Mouse (Mus musculus) kidney, postnatal 25 days (tissue): ENCODE measurements around the gene Camkv.

Experiments used
- DNase-seq, 2 experiments: peaks; one replicate each; pipeline ENCODE4 v3.0.0; 2021; ENCODE audit warnings: mixed read lengths in 2 of 2

Gene Camkv

DNA sequence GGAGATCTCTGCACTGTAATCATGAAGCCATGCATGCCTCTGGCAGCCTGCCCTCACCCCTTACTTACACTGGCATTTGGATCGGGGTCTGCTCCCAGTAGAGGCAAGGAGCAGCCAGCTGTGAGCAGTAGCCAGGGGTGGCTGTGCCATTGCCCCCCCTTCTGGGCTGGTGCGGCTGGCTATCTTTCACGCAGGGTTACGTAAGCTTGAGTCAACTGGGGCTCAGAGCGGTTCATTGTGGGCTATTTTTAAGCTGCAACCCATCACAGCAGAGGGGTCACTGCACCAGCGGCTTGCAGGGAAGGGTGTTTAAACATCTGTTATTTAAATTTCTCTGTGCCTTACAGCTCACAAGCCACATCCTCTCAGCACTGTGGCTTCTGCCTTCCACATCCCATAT is 11.5 kb upstream of the Camkv start:
- no peak for DNase-seq

DNA sequence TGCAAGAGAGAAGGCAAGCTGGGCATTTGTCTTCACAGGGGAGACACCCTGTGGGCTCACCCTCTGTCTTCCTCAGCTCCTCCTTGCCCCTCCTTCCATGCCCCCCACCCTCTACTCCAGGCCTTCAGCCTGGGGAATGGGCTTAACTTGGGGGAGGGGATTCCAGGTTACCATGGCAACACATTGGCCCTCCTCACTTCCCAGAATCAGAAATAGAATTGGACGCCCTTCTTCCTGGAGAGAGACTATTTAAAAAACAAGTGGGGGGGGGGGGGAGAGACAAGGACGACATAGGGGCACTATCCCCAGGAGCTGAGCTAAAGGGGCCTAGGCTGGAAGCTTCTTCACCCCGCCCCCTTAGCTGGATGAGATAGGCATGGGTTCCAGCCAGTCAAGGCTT is 10.2 kb upstream of the Camkv start:
- DNase-seq, result no peak

DNA sequence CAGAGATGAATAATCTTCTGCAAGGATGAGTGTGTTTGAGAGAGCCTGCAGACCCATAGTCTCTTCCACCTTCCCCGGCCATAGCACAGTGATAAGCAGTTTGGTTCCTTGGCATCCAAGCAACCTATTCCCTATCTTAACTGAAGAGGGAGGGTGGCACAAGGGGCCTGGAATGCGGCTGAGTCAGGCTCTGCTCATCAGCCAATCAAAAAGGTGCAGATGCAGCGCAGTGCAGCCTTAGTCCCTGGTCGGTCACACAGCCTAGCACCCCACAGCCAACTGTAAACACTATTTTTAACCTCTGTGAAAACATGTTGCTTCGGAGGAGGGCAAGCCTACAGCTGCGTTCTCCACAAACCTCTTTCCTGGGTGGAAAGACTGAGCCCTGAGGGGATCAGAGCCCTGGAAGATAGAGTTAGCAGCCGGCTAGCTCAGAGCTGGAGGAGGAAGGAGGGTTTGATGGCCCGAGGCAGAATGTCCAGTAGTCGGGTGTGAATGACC is 8.5 kb upstream of the Camkv start:
- DNase-seq, result no peak

DNA sequence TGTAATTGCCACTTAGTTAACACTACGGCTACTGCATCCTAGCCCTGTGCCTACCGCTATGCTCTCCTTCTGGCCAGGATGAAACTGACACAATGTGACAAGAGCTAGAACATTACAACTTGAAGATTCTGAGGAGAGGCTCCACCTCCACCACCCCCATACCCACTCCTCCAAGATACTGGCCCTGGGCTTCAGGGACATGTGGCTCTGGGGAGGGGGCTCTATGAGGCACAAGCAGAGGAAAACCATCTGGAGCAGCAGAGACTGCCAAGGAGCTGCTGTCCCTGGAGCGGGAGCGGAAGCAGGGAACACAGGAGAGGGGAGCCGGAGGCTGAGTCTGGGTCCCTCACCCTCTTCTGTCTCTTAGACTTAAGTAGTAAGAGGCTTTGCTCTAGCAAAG is 7.7 kb upstream of the Camkv start:
- DNase-seq, result no peak

DNA sequence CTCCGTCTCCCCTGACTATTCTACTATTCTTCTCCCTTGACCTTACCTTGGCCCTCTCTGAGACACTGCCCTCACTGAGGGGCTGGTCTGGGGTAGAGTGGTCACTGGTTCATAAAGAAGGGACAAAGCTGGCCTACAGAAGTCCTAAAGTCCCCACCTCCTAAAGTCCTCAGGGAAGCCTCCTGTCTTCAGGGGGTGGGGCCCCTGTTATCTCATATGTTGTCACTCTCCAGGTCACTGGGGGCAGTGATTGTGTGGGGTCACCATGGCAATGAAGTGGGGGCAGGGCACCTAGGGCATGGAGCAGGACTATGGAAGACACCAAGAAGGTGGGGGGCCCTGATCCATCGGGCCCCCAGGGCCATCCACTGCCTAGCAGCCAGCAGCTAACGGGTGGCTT is 7.3 kb upstream of the Camkv start, which contains the start of gene Actl11:
Actl11 (plus strand) TSS at position 301 of the 400 bp plus-strand sequence.
- no peak for DNase-seq

DNA sequence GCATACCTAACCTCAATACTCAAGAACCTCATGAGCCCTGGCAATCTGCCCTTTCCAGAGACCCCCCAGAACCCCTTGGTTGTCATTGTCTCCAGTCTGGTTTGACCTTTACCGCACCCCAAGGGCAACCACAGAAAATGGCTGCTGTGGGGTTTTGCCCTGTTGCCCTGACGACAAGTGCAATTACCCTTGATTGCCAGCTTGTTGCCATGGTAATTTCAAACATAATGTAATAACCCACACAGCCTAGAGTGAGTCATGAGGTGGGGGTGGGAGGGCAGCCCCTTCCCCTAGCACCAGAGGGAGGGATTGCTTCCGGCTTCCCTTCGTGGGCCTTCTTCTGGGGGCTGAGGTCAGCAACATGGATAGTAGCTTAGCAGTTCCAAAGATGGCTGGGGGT is 3.3 kb upstream of the Camkv start:
- DNase-seq, result no peak

DNA sequence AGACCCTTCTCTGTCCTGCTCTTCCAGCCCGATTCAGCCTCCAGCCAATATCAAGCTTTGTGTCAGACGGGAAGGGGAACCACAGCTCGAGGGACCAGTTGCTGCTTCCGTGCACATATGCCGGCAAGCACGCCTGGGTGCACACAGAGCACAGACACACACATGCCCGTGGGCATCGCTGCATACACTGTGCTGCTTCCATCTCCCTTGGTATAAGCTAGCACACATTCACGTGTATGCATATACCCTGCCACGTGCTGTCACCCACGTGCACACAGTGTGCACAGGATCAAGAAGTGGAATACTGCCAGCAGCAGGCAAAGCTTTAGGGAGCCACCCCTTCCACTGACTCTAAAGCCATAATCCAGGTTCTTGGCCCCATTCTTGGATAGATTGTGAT is 1.3 kb upstream of the Camkv start:
- no peak for DNase-seq

DNA sequence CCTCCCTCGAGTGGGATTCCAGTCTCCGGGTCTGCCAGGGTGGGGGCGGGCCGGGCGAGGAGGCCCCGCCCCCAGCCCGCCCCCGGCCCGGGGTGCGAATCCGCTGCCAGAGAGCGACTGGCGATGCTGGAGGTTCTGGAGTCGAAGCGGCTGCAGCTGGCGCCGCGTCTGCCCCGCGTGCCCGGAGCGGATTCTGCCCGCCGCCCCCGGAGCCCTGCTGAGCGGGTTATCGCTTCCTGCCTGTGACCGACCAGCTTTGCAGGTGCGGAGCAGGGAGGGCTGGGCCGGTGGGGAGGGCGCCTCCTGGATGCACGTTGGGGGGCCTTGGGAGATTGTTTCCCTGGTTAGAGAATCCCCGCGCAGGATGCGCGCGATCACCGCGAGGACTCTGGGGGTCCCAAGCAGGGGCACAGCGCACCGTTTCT is 328 bp downstream of the Camkv start:
- DNase-seq, result no peak

DNA sequence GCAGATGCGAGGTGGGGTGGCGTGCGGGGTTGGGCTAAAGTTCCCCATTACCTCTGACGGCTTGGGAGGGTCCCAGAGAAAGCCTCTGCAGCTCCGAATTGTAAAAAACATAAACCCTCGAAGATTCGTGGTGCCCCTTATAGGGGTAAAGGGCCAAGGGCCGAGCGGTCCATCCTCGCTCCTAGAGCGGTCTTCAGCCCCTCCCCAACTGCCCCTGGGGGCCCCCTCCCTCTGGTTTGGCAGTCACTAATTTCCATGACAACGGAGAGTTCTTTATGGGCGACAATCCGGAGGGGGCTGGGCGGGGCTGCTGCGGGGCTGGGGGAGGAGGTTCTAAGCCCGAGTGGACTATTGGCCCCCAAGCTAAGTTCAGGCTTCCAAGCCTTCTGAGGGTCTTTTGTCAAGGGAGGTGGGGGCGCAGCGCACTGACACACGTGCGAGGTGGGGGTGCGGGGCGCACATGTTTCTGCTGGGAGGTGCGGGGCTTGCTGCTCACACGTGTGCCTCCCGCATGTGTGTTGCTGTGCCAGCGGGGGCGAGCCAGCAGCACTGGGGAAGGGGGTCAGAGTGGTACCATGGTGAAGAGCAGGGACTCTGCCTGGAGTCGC is 845 bp downstream of the Camkv start:
- DNase-seq, result no peak

DNA sequence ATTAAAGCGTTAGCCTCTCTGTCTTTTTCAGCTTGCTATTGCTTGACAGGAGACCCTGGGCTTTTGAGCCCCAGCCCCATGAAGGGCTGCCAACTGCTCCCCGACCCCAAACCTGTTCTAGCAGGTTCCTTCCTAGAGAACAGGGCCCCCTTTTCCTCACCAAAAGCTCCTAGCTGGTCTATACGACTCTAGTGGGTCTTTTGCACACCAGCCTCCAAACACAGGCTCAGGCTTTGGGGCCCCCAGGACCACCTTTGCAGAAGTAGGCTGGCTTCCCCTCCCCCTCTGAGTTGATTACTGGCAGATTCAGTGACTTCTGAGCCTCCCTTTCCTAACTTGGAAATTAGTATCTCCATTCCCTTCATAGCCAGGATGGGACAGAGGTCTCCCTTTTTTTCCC is 1.4 kb downstream of the Camkv start:
- no peak for DNase-seq

DNA sequence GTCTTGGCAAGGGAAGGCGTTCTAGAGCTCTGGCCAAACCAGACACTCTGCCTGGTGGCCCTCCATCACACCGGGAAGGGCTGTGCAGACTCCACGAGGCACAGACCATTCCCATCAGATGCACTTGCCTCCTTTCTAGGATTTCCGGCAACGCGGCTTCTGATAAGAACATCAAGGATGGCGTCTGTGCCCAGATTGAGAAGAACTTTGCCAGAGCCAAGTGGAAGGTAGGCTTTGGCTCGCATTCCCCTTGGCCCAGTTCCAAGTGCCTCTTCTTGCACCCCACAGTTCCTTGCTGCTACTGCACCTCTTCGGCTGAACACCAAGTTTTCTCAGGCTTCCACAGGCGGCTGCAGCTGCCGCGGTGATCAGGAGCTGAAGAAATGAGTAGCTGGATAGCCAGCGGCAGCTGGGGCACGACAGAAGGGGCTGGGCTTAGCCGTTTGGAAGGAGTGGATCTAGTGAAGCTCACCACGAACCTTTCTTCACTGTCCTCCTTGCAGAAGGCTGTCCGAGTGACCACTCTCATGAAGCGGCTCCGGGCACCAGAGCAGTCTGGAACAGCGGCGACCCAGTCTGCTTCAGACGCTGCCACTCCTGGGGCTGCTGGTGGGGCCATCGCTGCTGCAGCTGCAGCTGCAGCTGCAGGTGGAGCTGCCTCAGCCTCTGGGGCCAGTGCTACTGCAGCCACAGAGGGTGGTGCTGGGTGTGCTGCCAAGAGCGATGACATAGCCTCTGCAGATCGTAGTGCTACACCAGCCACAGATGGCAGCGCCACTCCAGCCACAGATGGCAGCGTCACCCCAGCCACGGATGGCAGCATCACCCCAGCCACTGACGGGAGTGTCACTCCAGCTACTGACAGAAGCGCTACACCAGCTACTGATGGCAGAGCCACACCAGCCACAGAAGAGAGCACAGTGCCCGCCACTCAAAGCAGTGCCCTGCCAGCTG is 12.0 kb downstream of the Camkv start:
- DNase-seq, result no peak

DNA sequence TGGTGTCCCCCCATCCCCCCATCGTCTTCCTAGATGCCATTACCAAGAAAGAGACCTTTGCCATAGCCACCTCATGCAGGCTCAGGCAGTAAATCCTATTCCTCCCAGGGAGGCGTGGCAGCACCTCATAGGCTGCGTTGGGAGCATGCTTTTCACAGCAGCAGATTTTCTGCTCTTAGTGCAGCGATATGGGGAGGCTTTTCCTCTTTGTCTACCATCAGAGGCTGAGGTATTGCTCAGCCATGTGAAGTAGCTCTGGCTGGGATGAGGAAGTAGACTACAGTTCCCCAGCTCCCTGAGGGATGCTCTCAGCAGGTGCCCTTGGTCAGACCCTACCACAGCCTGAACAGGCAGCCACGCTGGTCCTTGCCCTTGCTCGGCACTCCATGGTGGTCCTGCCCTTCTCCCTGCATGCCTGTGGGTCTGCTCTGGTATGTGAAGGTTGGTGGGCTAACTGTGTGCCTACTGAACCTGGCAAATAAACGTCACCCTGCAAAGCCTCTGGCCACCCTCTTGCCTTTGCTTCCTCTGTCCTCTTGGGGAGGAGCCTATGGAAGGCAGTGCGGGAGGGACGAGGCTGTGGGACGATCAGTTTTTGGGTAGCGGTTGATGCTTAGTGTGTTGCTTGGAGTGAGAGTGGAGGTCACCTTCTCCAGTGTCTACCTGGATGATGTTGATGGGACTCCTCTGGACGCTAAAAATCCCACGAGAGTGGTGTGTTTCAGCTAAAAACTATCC is 13.9 kb downstream of the Camkv start:
- DNase-seq, result no peak

DNA sequence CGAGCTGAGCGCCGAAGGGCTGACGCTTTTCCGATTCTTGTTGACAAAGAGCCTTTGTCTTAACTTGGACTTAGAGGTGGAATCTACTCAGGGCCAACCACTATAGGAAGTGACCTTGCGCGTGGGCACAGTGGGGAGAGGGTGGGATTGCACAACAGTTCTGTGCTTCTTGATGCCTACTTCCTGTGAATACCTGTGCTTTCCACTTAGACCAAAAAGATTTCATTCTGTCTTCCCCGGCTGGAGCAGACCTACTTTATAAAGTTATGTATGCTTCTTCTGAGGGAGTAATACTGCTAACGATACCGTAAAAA is 14.4 kb downstream of the Camkv start, which contains the start of gene Traip:
Traip (plus strand) TSS at position 215 of the 314 bp plus-strand sequence.
- DNase-seq, result no peak

DNA sequence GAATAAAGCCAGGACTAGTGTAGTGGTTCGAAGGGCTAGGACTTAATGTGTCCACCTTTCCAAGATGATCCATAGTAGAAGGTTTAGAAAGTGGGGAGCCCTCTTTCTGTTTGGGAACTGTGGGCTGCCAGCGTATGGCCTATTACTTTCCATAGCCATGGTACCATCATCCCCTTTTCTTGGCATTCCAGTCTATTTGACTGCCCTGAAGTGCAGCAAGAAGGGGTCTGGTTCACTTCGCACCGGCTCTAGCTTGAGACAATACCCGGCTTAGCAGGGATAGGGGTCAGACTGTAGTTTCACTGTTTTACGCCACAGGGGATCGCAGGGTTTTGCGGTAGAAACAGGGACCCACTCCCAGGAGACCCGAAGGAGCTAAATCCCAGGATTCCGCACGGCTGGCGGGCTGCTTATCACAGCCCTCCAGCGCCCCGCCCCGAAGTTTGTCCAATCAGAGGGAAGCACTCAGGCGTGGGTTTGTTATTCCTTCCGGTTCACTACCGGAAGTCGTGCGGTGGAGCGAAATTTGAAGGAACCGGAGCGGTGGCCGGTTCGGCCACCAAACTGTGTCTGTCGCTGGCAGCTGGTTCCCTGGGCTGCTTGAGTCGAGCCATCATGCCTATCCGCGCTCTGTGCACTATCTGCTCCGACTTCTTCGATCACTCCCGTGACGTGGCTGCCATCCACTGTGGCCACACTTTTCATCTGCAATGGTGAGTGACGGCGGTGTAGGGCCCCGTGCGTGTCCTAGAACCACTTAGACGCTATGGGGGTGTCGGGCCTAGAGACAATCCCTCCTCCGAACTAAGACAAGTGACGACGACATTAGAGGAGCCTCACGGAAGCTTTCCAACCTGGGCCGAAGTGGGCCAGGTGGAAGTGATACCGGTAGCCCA is 15.2 kb downstream of the Camkv start:
- DNase-seq, result peak; percentile 96 to 97

DNA sequence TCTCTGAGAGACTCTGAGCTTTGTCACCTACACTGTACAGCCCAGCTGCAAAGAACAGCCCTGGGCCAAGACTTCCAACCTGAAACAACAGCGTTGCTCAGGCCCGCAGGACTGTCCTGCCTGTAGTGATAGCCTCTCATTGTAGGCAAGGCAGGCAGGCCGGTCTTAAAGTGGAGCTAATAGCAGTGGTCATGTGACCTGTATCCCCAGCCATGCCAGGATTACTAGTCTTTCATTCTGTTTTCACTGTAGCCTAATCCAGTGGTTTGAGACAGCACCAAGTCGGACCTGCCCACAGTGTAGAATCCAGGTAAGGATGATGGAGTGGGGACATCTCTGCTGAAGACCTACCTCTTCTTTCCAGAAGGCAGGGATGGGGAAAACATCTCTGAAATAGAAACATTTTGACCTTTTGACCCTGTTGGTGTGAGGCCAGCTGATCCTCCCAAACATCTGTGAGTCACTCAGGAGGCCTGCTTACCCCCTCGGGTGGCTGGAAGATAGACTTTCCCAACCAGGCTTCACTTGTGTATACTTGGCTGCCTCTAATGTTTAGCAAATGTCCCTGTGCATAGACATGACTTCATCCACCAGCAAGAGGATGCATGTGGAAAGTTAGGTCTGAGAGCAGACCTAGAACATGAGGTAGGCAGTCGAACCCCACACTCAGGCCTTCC is 20.3 kb downstream of the Camkv start:
- no peak for DNase-seq

DNA sequence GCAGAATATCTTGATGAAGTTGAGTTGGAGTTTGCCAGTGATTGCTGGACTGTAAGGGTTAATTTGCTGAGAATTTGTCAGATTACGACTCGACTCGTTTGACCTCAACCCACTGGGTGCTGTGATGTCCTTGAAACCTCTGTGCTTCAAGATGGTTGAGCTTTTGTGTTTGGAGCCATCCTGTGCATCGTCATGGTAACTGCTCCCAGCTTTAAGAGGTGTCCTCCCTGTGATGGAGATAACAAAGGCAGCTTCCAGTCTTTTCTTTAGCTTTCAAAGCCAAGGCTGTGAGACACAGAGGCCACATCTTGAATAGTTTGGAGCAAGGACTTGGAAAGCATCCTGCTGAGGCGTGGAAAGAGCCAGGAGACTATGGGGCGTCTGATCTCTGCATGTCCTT is 21.7 kb downstream of the Camkv start:
- no peak for DNase-seq

DNA sequence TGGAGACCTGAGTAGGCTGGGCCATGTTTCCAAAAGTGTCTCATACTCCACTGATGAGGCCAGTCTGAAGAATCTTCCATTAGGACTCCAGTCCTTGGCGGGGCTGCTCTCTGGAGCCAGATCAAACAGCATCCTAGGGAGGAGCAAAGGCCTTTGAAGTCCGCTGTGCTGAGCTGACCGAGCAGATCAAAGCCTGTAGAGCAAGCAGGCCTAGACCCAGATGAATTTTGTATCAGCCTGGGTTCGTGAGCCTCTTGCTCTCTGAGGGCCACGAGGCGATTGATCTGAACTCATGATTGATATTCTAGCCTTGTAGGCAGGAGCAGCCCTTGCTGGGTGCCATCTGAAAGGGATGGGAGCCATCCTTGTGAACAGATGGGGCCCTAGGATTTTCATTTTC is 24.4 kb downstream of the Camkv start:
- DNase-seq, result no peak

DNA sequence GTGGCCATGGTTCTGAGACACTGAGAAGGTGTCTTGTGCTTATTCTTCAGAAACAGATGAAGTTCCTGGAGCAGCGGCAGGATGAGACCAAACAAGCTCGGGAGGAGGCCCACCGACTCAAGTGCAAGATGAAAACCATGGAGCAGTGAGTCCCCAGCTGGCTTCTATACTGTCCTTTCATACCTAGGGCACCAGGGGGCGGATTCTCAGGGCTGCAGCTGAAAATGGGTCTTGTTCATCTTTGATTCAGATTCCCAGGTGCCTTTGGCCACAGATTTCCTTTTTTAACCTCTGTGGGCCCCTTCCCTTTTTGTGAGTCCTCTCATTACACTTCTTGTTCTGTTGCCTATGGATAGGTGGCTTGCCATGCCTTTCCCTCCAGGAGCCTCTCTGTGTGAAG is 25.5 kb downstream of the Camkv start:
- DNase-seq, result no peak

DNA sequence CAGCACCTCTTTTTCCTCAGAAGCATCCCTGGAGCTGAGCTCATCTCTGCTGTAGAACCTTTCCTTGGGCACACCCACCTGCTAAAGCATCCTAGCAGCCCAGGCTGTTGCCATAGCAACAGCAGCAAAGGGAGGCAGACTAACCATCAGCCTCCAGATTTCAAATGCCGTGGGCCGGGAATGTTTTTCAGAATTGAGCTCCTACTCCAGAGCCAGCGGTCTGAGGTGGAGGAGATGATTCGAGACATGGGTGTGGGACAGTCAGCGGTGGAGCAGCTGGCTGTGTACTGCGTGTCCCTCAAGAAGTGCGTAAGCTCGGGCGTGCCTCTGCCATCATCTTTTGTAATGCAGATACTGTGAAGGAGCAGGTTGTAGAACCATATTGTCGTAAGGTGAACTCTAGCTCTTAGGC is 25.9 kb downstream of the Camkv start:
- DNase-seq, result no peak

DNA sequence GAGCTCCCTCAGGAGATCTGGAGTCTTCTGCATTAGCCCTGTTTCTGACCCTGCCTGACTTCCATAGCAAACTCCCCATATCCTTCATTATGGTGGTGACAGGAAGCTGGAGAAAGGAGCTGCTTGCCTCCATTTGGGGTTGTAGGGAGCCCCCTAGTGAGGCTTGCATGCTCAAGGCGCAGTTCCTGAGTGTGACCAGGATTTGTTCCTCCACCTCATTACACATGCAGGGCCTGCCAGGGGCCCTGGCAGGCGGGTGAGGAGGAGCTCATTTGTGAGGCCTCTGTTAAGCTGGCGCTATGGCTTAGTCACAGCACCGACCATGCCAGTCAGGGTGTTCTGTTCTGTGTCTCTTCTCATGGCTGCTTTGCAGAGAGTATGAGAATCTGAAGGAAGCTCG is 26.4 kb downstream of the Camkv start:
- no peak for DNase-seq

DNA sequence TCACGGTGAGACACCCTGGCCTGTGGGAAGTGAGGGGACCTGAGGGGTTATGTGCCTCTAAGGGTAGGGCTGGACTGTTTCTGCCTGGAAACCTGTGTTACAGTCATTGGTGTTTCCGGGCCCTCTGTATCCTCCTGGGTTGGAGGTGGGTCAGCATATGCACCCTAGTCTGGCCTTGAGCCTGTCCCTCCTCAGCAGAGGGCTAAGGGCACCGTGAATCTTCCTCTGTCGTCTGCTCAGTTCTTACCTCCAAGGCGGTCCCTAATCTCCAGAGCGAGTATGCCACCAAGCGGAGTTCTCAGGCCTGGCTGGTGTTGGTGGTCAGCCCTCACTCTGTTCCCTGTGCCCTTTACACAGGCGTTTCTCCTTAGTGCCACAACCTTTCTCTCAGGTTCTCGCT is 27.4 kb downstream of the Camkv start:
- DNase-seq, result no peak

DNA sequence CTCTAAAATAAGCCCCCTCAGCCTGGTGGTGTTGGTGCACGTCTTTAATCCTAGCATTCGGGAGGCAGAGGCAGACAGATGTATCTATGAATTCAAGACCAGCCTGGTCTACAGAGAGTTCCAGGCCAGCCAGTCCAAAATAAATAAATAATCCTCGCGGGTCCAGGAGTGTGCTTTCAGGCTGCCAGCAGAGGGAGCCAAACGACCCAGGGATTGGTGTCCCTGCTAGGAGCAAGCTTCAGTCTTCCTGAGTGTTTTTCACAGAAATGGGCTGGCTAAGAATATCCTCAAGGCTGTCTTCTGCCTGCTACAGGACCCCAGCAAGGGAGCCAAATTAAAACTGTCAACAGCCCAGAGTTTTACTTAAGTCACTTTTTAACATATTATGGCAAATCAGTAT is 28.2 kb downstream of the Camkv start:
- peak; percentile 88 to 93 for DNase-seq
